Mouse (Mus musculus) heart, embryonic 13.5 days (tissue): ENCODE measurements around the gene Col18a1. TPM values are rescaled to one million over a fixed set of nuclear protein-coding genes. Genes with fewer than 3 reads are reported as not detected.
"Not testable (repeated sequence)": the region's sequence is repeated elsewhere in the genome, so short reads cannot be mapped to it uniquely, and the experiment has no call there.

Experiments used
- ATAC-seq: fragments of 200-750 bp; cut with Nextera tagmentation; 2 replicates; pipeline ENCODE4 v1.8.0; 2017; ENCODE audit warnings: moderate TSS enrichment; ENCODE audit not compliant: insufficient number of reproducible peaks, low FRiP score, low TSS enrichment; ENCODE audit errors: extremely low read depth
- H3K27ac ChIP-seq: fragments of 300-500 bp; sonication (generic); replicated peaks from 2 replicates; pipeline ENCODE4 v1.5.1; 2015; ENCODE audit warnings: moderate library complexity, mild to moderate bottlenecking, inconsistent platforms
- H3K27me3 ChIP-seq: fragments of 300-500 bp; sonication (generic); replicated peaks from 2 replicates; pipeline ENCODE4 v1.6.1; 2015; ENCODE audit warnings: mild to moderate bottlenecking, inconsistent platforms
- H3K36me3 ChIP-seq: fragments of 300-500 bp; sonication (generic); 2 replicates; pipeline ENCODE4 v1.6.1; 2015; ENCODE audit warnings: mild to moderate bottlenecking, inconsistent platforms
- H3K4me1 ChIP-seq: fragments of 300-500 bp; sonication (generic); 2 replicates; pipeline ENCODE4 v1.6.1; 2015; ENCODE audit warnings: inconsistent platforms
- H3K4me2 ChIP-seq: fragments of 300-500 bp; sonication (generic); 2 replicates; pipeline ENCODE4 v1.6.1; 2015; ENCODE audit warnings: inconsistent platforms, mild to moderate bottlenecking, moderate library complexity
- H3K4me3 ChIP-seq: fragments of 300-500 bp; sonication (generic); 2 replicates; pipeline ENCODE4 v1.5.1; 2015; ENCODE audit warnings: moderate library complexity, mild to moderate bottlenecking, inconsistent platforms
- H3K9ac ChIP-seq: fragments of 300-500 bp; sonication (generic); 2 replicates; pipeline ENCODE4 v1.6.1; 2015; ENCODE audit warnings: inconsistent platforms, mild to moderate bottlenecking, moderate library complexity
- H3K9me3 ChIP-seq: fragments of 300-500 bp; sonication (generic); 2 replicates; pipeline ENCODE4 v1.6.1; 2016; ENCODE audit warnings: inconsistent platforms
- WGBS: fragments of 180-500 bp; shearing (Covaris S2); methylation state at CpG from one replicate; pipeline ENCODE4 v1.1.7; 2015; ENCODE audit warnings: mixed read lengths; 5-methylcytosine and 5-hydroxymethylcytosine counted together
- polyA plus RNA-seq: library from polyadenylated mRNA; unstranded; fragments of >200 nt; fragmentation: Nextera tagmentation; extraction: Ambion mirVana; gene quantifications from 2 replicates; pipeline ENCODE4 v1.2.1, GENCODE M21; 2015

The Col18a1 gene
- polyA plus RNA-seq, 1 experiment from 2014 or later, result 155 TPM

- WGBS, result 90% methylated on average over 5 of the region's 5 CpGs
- no peak for ATAC-seq
- peak overlapping the region; percentile 74; the same call in 1 of the 2 replicates for H3K27ac ChIP-seq
Measured at GRCm38 (mm10) chr10:77135274-77135829, 31.0 kb downstream of the Col18a1 start.

DNA sequence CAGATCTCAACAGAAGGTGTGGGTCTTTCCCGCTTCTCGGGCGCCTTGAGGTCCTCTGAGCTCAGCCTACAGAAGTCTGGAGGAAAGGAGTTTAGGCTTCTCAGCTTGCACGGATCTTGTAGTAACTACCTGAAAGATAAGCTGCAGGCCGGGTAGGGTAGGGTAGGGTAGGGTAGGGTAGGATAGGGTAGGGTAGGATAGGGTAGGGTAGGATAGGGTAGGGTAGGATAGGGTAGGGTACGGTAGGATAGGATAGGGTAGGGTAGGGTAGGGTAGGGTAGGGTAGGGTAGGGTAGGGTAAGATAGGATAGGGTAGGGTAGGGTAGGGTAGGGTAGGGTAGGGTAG is 31.6 kb downstream of the Col18a1 start:
- H3K4me1 ChIP-seq, result peaks cover 84% of the 10 kb centered on the region
- peak overlapping the region; percentile 52; the same call in 1 of the 2 replicates for H3K9ac ChIP-seq
- peak overlapping the region; percentile 28 for H3K4me2 ChIP-seq
- not testable (repeated sequence) for H3K27me3 ChIP-seq, ATAC-seq, H3K9me3 ChIP-seq, H3K4me3 ChIP-seq
- H3K27ac ChIP-seq, result peak overlapping the region; percentile 74
- 27% methylated on average over 6 of the region's 6 CpGs for WGBS
- H3K36me3 ChIP-seq, result peaks cover 16% of the 10 kb centered on the region

More at GRCm38 (mm10) chr10:77135274-77135829, 31.0 kb downstream of the Col18a1 start:
- Histone ChIP-seq H3K4me1 (peaks cover 83% of the 10 kb centered on the region), H3K9me3 (no peaks in the 10 kb centered on the region), H3K36me3 (peaks cover 16% of the 10 kb centered on the region), H3K4me3 (no peak overlapping the region), H3K4me2 (no peak overlapping the region), H3K9ac (no peak overlapping the region), H3K27me3 (no peaks in the 10 kb centered on the region)

DNA sequence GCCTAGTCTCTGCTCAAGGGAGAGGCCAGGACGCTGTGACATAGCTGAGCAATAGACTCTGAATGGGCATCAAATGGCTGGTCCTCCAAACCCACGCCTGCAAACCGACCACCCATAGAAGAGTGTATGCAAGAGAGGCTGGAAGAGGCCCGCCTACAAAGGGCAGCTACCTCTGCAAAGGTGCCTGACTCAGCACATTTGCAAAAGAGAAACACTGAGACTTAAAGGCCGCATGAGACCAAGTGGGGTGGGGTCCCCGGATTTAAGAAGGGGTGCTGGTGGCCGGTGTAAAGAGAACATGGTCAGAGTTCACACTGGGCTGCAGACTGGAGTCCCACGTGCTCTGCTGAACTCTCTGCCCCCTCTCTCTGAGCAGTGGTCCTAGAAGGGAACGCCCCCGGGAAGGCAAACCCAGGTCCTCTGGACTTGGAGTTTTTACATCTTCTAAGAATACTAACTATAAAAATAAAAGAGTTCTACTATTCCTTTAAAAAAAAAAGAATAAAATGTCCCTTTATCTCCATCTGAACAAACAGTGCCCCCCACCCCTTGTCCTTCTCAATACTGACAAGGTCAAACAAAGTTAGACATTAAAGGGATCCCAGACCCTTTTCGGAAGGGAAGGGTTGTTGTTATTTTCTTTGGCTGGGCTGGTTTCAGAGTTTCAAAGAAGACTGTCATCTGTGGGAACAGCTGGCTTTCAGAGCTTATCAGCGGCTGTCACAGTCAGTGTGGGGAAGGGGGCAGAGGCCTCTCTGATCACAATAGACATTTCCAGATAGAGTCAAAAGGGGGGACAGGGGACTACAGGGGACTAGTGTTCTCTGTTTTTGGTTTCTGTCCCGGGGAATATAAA is 32.2 kb downstream of the Col18a1 start:
- Histone ChIP-seq H3K4me1 (peaks cover 79% of the 10 kb centered on the region), H3K9ac (peak overlapping the region; percentile 52; the same call in 1 of the 2 replicates), H3K27ac (peak overlapping the region; percentile 74), H3K4me3 (no peak overlapping the region), H3K27me3 (no peaks in the 10 kb centered on the region), H3K9me3 (no peaks in the 10 kb centered on the region), H3K36me3 (peaks cover 16% of the 10 kb centered on the region), H3K4me2 (peak overlapping the region; percentile 28)
- 35% methylated on average over 13 of the region's 13 CpGs for WGBS
- ATAC-seq, result no peak

GRCm38 (mm10) chr10:77132118-77132517 is 34.2 kb downstream of the Col18a1 start:
- H3K27ac ChIP-seq, result peak overlapping the region; percentile 54
- H3K27me3 ChIP-seq, result no peaks in the 10 kb centered on the region
- ATAC-seq, result no peak
- H3K4me3 ChIP-seq, result no peak overlapping the region
- H3K9me3 ChIP-seq, result no peaks in the 10 kb centered on the region
- WGBS, result 61% methylated on average over 11 of the region's 11 CpGs
- peak overlapping the region; percentile 40 for H3K9ac ChIP-seq
- peaks cover 14% of the 10 kb centered on the region for H3K36me3 ChIP-seq
- H3K4me1 ChIP-seq, result peaks cover 70% of the 10 kb centered on the region
- no peak overlapping the region for H3K4me2 ChIP-seq

GRCm38 (mm10) chr10:77131536-77131935 is 34.8 kb downstream of the Col18a1 start:
- peak overlapping the region; percentile 54 for H3K27ac ChIP-seq
- 58% methylated on average over 6 of the region's 6 CpGs for WGBS

DNA sequence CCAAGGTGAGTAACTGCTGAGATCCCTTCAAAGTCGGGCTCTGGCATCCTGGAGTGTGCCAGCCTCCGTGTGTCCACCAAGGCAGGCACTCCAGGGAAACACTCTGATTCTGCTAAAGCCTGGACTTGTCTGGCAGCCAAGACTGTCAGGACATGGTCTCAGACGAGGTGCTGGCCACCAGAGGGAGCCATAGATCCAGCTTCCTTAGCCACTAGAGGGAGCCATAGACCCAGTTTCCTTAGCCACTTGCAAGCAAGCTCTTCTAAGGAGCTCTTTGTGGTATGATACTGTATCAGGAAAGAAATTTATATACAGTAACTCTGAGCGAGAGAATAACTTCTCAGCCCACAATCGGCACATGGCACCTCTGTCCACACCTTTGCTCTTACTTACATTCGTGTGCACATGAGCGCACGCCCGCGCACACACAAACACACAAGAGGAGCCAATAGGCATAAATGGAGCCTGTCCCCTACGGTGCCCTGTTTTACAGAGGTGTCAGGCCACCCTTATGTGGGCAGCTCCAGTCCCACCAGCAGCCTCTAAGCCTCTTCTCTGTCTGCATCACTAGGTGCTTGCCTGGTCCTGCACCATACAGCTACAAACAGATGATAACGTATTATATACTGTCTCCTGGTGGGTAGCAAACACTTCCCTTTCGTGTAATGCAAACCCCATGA is 35.6 kb downstream of the Col18a1 start:
- H3K27me3 ChIP-seq, result no peaks in the 10 kb centered on the region
- no peak overlapping the region for H3K4me2 ChIP-seq
- H3K27ac ChIP-seq, result peak overlapping the region; percentile 32
- H3K36me3 ChIP-seq, result peaks cover 3% of the 10 kb centered on the region
- H3K9me3 ChIP-seq, result no peaks in the 10 kb centered on the region
- peaks cover 67% of the 10 kb centered on the region for H3K4me1 ChIP-seq
- peak overlapping the region; percentile 44; the same call in 1 of the 2 replicates for H3K9ac ChIP-seq
- WGBS, result 44% methylated on average over 13 of the region's 13 CpGs
- ATAC-seq, result peak; percentile 4; the same call in 1 of the 2 replicates
- no peak overlapping the region for H3K4me3 ChIP-seq

More at GRCm38 (mm10) chr10:77131536-77131935, 34.8 kb downstream of the Col18a1 start:
- peak overlapping the region; percentile 44; the same call in 1 of the 2 replicates for H3K9ac ChIP-seq
- H3K27me3 ChIP-seq, result no peaks in the 10 kb centered on the region
- no peak overlapping the region for H3K4me2 ChIP-seq
- H3K9me3 ChIP-seq, result no peaks in the 10 kb centered on the region
- no peak overlapping the region for H3K4me3 ChIP-seq
- ATAC-seq, result no peak
- H3K36me3 ChIP-seq, result peaks cover 9% of the 10 kb centered on the region
- H3K4me1 ChIP-seq, result peaks cover 66% of the 10 kb centered on the region

GRCm38 (mm10) chr10:77129637-77130410 is 36.5 kb downstream of the Col18a1 start:
- H3K9me3 ChIP-seq, result no peaks in the 10 kb centered on the region
- no peaks in the 10 kb centered on the region for H3K27me3 ChIP-seq
- no peak overlapping the region for H3K4me2 ChIP-seq
- WGBS, result 82% methylated on average over 6 of the region's 6 CpGs
- H3K4me1 ChIP-seq, result peaks cover 69% of the 10 kb centered on the region
- no peak overlapping the region for H3K27ac ChIP-seq
- H3K4me3 ChIP-seq, result no peak overlapping the region
- peaks cover 3% of the 10 kb centered on the region; the same call in 1 of the 2 replicates for H3K36me3 ChIP-seq
- H3K9ac ChIP-seq, result no peak overlapping the region
- ATAC-seq, result no peak

- ATAC-seq, result no peak
- Histone ChIP-seq H3K9me3 (no peaks in the 10 kb centered on the region), H3K27me3 (no peaks in the 10 kb centered on the region), H3K4me1 (peaks cover 61% of the 10 kb centered on the region), H3K27ac (no peak overlapping the region), H3K4me2 (no peak overlapping the region), H3K36me3 (peaks cover 3% of the 10 kb centered on the region; the same call in 1 of the 2 replicates), H3K4me3 (no peak overlapping the region), H3K9ac (no peak overlapping the region)
- WGBS, result 76% methylated on average over 2 of the region's 2 CpGs
Measured at GRCm38 (mm10) chr10:77127926-77128325, 38.4 kb downstream of the Col18a1 start.

DNA sequence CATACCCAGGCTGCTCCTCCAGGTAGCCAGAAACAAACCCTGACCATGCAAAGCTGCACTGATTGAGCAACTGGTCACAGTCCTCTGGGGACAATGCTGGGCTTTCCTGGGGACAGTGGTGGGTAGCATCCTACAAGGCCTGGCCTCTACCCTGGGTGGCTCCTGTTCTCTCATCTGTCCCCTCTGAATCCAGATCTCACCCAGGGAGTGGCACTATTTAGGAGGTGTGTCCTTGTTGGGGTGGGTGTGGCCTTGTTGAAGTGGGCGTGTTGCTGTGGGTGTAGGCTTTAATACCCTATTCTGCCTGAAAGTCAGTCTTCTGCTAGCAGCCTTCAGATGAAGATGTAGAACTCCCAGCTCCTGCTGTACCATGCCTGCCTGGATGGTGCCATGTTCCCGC is 39.8 kb downstream of the Col18a1 start:
- no peak overlapping the region for H3K4me2 ChIP-seq
- no peak for ATAC-seq
- WGBS, result 86% methylated on average over 2 of the region's 2 CpGs
- no peaks in the 10 kb centered on the region for H3K9me3 ChIP-seq
- H3K9ac ChIP-seq, result no peak overlapping the region
- peaks cover 3% of the 10 kb centered on the region; the same call in 1 of the 2 replicates for H3K36me3 ChIP-seq
- no peak overlapping the region for H3K4me3 ChIP-seq
- H3K4me1 ChIP-seq, result peaks cover 57% of the 10 kb centered on the region
- H3K27me3 ChIP-seq, result no peaks in the 10 kb centered on the region
- no peak overlapping the region for H3K27ac ChIP-seq

DNA sequence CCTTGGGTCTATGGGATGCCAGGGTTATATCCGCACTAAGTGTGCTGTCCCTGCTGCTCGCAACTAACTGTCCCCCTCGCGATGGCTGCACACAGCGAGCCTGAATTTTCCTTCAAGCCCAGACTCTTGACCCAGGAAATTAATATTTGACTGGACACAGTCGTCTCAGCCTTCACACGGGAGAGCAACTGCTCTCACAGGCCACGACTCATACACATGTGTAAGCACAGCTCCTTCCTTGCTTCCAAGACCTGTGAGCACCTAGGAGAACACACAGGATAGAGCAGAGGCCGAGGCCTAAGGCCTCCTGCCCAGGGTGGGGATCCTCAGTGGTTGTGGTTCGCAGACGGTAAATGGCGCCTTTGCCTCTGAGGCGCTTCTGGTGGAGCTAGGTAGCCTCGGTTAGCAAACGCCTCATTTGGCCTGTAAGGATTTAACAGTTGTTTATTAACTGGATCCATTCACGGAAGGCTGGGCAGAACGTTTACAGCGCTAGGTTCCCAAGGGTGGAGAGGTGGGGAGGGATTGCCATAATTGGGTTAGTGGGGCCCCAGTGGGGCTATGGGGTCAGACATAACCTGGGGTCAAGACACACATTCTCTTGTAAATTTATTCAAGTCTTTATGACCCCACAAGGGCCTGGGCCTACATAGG is 41.1 kb downstream of the Col18a1 start:
- no peak overlapping the region for H3K4me3 ChIP-seq
- no peak overlapping the region for H3K27ac ChIP-seq
- 91% methylated on average over 18 of the region's 18 CpGs for WGBS
- peaks cover 49% of the 10 kb centered on the region for H3K4me1 ChIP-seq
- H3K4me2 ChIP-seq, result no peak overlapping the region
- peaks cover 3% of the 10 kb centered on the region; the same call in 1 of the 2 replicates for H3K36me3 ChIP-seq
- H3K27me3 ChIP-seq, result no peaks in the 10 kb centered on the region
- no peak overlapping the region for H3K9ac ChIP-seq
- ATAC-seq, result no peak
- H3K9me3 ChIP-seq, result no peaks in the 10 kb centered on the region
